Mouse (Mus musculus) hindbrain, embryonic 13.5 days (tissue): ENCODE data around the gene Abhd10. TPM values are rescaled to one million over a fixed set of nuclear protein-coding genes. Genes with fewer than 3 reads are reported as not detected.

Experiments used
- ATAC-seq: fragments of 200-750 bp; cut with Nextera tagmentation; 2 replicates; pipeline ENCODE4 v1.8.0; 2017; ENCODE audit warnings: moderate TSS enrichment; ENCODE audit not compliant: low FRiP score
- H3K27ac ChIP-seq: fragments of 300-500 bp; sonication (generic); 2 replicates; pipeline ENCODE4 v1.5.1; 2015; ENCODE audit warnings: inconsistent platforms, mild to moderate bottlenecking, moderate library complexity
- H3K27me3 ChIP-seq: fragments of 300-500 bp; sonication (generic); 2 replicates; pipeline ENCODE4 v1.6.1; 2015; ENCODE audit warnings: mild to moderate bottlenecking, inconsistent platforms
- H3K36me3 ChIP-seq: fragments of 300-500 bp; sonication (generic); 2 replicates; pipeline ENCODE4 v1.6.1; 2015; ENCODE audit warnings: mild to moderate bottlenecking, inconsistent platforms
- H3K4me1 ChIP-seq: fragments of 300-500 bp; sonication (generic); replicated peaks from 2 replicates; pipeline ENCODE4 v1.6.1; 2015; ENCODE audit warnings: inconsistent platforms
- H3K4me2 ChIP-seq: fragments of 300-500 bp; sonication (generic); 2 replicates; pipeline ENCODE4 v1.6.1; 2015; ENCODE audit warnings: inconsistent platforms, mild to moderate bottlenecking, moderate library complexity
- H3K4me3 ChIP-seq: fragments of 300-500 bp; sonication (generic); 2 replicates; pipeline ENCODE4 v1.5.1; 2015; ENCODE audit warnings: mild to moderate bottlenecking, inconsistent platforms
- H3K9ac ChIP-seq: fragments of 300-500 bp; sonication (generic); 2 replicates; pipeline ENCODE4 v1.6.1; 2015; ENCODE audit warnings: mild to moderate bottlenecking, inconsistent platforms
- H3K9me3 ChIP-seq: fragments of 300-500 bp; sonication (generic); 2 replicates; pipeline ENCODE4 v1.6.1; 2016; ENCODE audit warnings: inconsistent platforms
- WGBS: fragments of 180-500 bp; shearing (Covaris S2); methylation state at CpG from one replicate; pipeline ENCODE4 v1.1.7; 2015; 5-methylcytosine and 5-hydroxymethylcytosine counted together
- polyA plus RNA-seq: library from polyadenylated mRNA; unstranded; fragments of >200 nt; fragmentation: Nextera tagmentation; extraction: Ambion mirVana; gene quantifications from 2 replicates; pipeline ENCODE4 v1.2.1, GENCODE M21; 2015

Gene Abhd10
- polyA plus RNA-seq, 1 experiment from 2014 or later = 41.2 TPM

- ATAC-seq = no peak
- peaks cover 18% of the 10 kb centered on the region for H3K4me1 ChIP-seq
- H3K9ac ChIP-seq = no peak within 1 kb of the TSS
- no peak within 1 kb of the TSS for H3K4me3 ChIP-seq
- WGBS = 76% methylated on average over 10 of the region's 10 CpGs
- H3K9me3 ChIP-seq = no peaks in the 10 kb centered on the region
- H3K27ac ChIP-seq = no peak within 1 kb of the TSS
- no peaks in the 10 kb centered on the region for H3K27me3 ChIP-seq
- no peaks in the 10 kb centered on the region for H3K36me3 ChIP-seq
- H3K4me2 ChIP-seq = no peak within 1 kb of the TSS
Observed at GRCm38 (mm10) chr16:45693558-45693957, 49.2 kb downstream of the Abhd10 start, which contains the start of gene Tmprss7. Tmprss7 (minus strand) TSS chr16:45693658.

- no peak overlapping the region for H3K4me3 ChIP-seq
- WGBS = 48% methylated on average over 3 of the region's 3 CpGs
- no peak overlapping the region for H3K9ac ChIP-seq
- no peak overlapping the region for H3K4me2 ChIP-seq
- no peaks in the 10 kb centered on the region for H3K9me3 ChIP-seq
- H3K27me3 ChIP-seq = no peaks in the 10 kb centered on the region
- no peak overlapping the region for H3K27ac ChIP-seq
- ATAC-seq = no peak
- no peaks in the 10 kb centered on the region for H3K36me3 ChIP-seq
- H3K4me1 ChIP-seq = peaks cover 18% of the 10 kb centered on the region
Observed at GRCm38 (mm10) chr16:45692851-45693250, 49.9 kb downstream of the Abhd10 start.

GRCm38 (mm10) chr16:45690178-45690577, 52.6 kb downstream of the Abhd10 start:
- no peak overlapping the region for H3K4me3 ChIP-seq
- no peaks in the 10 kb centered on the region for H3K9me3 ChIP-seq
- 8% methylated on average over 4 of the region's 4 CpGs for WGBS
- H3K4me1 ChIP-seq = peaks cover 12% of the 10 kb centered on the region
- peak overlapping the region; percentile 82 for H3K27ac ChIP-seq
- 0 out of 2 replicates have a peak overlapping the region, but pooled peaks have one; percentile 8 for H3K4me2 ChIP-seq
- H3K36me3 ChIP-seq = no peaks in the 10 kb centered on the region
- no peak overlapping the region for H3K9ac ChIP-seq
- no peaks in the 10 kb centered on the region for H3K27me3 ChIP-seq
- ATAC-seq = peak; percentile 73

GRCm38 (mm10) chr16:45686833-45687232, 55.9 kb downstream of the Abhd10 start:
- Histone ChIP-seq H3K4me1 (peaks cover 11% of the 10 kb centered on the region), H3K9me3 (no peaks in the 10 kb centered on the region), H3K27me3 (no peaks in the 10 kb centered on the region), H3K4me2 (no peak overlapping the region), H3K4me3 (no peak overlapping the region), H3K36me3 (no peaks in the 10 kb centered on the region), H3K9ac (no peak overlapping the region), H3K27ac (no peak overlapping the region)
- WGBS = 88% methylated on average over 3 of the region's 3 CpGs
- ATAC-seq = no peak

GRCm38 (mm10) chr16:45685295-45685694, 57.5 kb downstream of the Abhd10 start:
- Histone ChIP-seq H3K4me2 (no peak overlapping the region), H3K4me1 (peaks cover 8% of the 10 kb centered on the region), H3K9me3 (no peaks in the 10 kb centered on the region), H3K4me3 (no peak overlapping the region), H3K36me3 (no peaks in the 10 kb centered on the region), H3K27me3 (no peaks in the 10 kb centered on the region), H3K9ac (no peak overlapping the region), H3K27ac (no peak overlapping the region)
- peak; percentile 3; the same call in 1 of the 2 replicates for ATAC-seq
- WGBS = 71% methylated on average over 3 of the region's 3 CpGs

- Histone ChIP-seq H3K36me3 (no peaks in the 10 kb centered on the region), H3K9ac (no peak overlapping the region), H3K4me1 (0 out of 2 replicates have a peak, but pooled peaks cover 3% of the 10 kb centered on the region), H3K4me2 (no peak overlapping the region), H3K27me3 (no peaks in the 10 kb centered on the region), H3K4me3 (no peak overlapping the region), H3K9me3 (no peaks in the 10 kb centered on the region), H3K27ac (no peak overlapping the region)
- peak; percentile 25; the same call in 1 of the 2 replicates for ATAC-seq
- 15% methylated on average over 8 of the region's 8 CpGs for WGBS
Observed at GRCm38 (mm10) chr16:45684815-45685214, 57.9 kb downstream of the Abhd10 start.

Other genes with a start within 250 kb of the Abhd10 start
- gene Gm609, start 250.0 kb downstream of the Abhd10 start, polyA plus RNA-seq = not detected in 2 replicates
- gene Gm17783, start 210.9 kb downstream of the Abhd10 start, polyA plus RNA-seq = not detected in 2 replicates
- not detected in 2 replicates for gene Slc9c1, start 207.6 kb downstream of the Abhd10 start, polyA plus RNA-seq
- not detected in 2 replicates for gene Gcsam, start 132.6 kb downstream of the Abhd10 start, polyA plus RNA-seq
- not detected in 2 replicates for gene BC016579, start 88.9 kb downstream of the Abhd10 start, polyA plus RNA-seq
- gene Tmprss7, start 49.3 kb downstream of the Abhd10 start, polyA plus RNA-seq = 0.36 and 0.60 TPM in 2 replicates
- gene Tagln3, start 18.3 kb downstream of the Abhd10 start, polyA plus RNA-seq = 625 and 635 TPM in 2 replicates
- 12.5 and 13.3 TPM in 2 replicates for gene Phldb2, start 210.6 kb upstream of the Abhd10 start, polyA plus RNA-seq